Mouse (Mus musculus) limb, embryonic 15.5 days (tissue): Measurements from ENCODE around the gene Ube2e2. TPM values are rescaled to one million over a fixed set of nuclear protein-coding genes. Genes with fewer than 3 reads are reported as not detected.

Source experiments
- ATAC-seq: fragments of 200-750 bp; cut with Nextera tagmentation; 2 replicates; pipeline ENCODE4 v1.8.0; 2017; ENCODE audit warnings: low read depth, moderate TSS enrichment; ENCODE audit not compliant: insufficient number of reproducible peaks, low FRiP score, low TSS enrichment
- H3K27ac ChIP-seq: fragments of 300-500 bp; sonication (generic); 2 replicates; pipeline ENCODE4 v1.5.1; 2015; ENCODE audit warnings: moderate library complexity, mild to moderate bottlenecking, inconsistent platforms
- H3K27me3 ChIP-seq: fragments of 300-500 bp; sonication (generic); 2 replicates; pipeline ENCODE4 v1.6.1; 2015; ENCODE audit warnings: inconsistent platforms
- H3K36me3 ChIP-seq: fragments of 300-500 bp; sonication (generic); 2 replicates; pipeline ENCODE4 v1.6.1; 2015; ENCODE audit warnings: inconsistent platforms
- H3K4me1 ChIP-seq: fragments of 300-500 bp; sonication (generic); 2 replicates; pipeline ENCODE4 v1.6.1; 2015; ENCODE audit warnings: inconsistent platforms
- H3K4me2 ChIP-seq: fragments of 300-500 bp; sonication (generic); 2 replicates; pipeline ENCODE4 v1.6.1; 2015; ENCODE audit warnings: mild to moderate bottlenecking, inconsistent platforms
- H3K4me3 ChIP-seq: fragments of 300-500 bp; sonication (generic); 2 replicates; pipeline ENCODE4 v1.5.1; 2015; ENCODE audit warnings: mild to moderate bottlenecking, inconsistent platforms
- H3K9ac ChIP-seq: fragments of 300-500 bp; sonication (generic); 2 replicates; pipeline ENCODE4 v1.6.1; 2015; ENCODE audit warnings: inconsistent platforms
- H3K9me3 ChIP-seq: fragments of 300-500 bp; sonication (generic); 2 replicates; pipeline ENCODE4 v1.6.1; 2016; ENCODE audit warnings: inconsistent platforms
- WGBS: fragments of 180-500 bp; shearing (Covaris S2); methylation state at CpG from one replicate; pipeline ENCODE4 v1.1.7; 2015; 5-methylcytosine and 5-hydroxymethylcytosine counted together
- polyA plus RNA-seq: library from polyadenylated mRNA; unstranded; fragments of >200 nt; fragmentation: Nextera tagmentation; extraction: Ambion mirVana; gene quantifications from 2 replicates; pipeline ENCODE4 v1.2.1, GENCODE M21; 2015

Gene Ube2e2
- polyA plus RNA-seq, 1 experiment from 2014 or later, result 76.5 TPM

- no peak overlapping the region for H3K9ac ChIP-seq
- H3K36me3 ChIP-seq, result no peaks in the 10 kb centered on the region
- ATAC-seq, result no peak
- H3K27me3 ChIP-seq, result no peaks in the 10 kb centered on the region
- H3K4me3 ChIP-seq, result no peak overlapping the region
- WGBS, result 62% methylated on average over 1 of the region's 1 CpGs
- H3K27ac ChIP-seq, result no peak overlapping the region
- H3K4me1 ChIP-seq, result peaks cover 3% of the 10 kb centered on the region; the same call in 1 of the 2 replicates
- H3K4me2 ChIP-seq, result no peak overlapping the region
- no peaks in the 10 kb centered on the region for H3K9me3 ChIP-seq
Observed at GRCm38 (mm10) chr14:18665267-18666024, 228.6 kb downstream of the Ube2e2 start.

- no peak overlapping the region for H3K9ac ChIP-seq
- H3K4me1 ChIP-seq, result no peaks in the 10 kb centered on the region
- H3K27ac ChIP-seq, result no peak overlapping the region
- ATAC-seq, result no peak
- no peak overlapping the region for H3K4me2 ChIP-seq
- no peak overlapping the region for H3K4me3 ChIP-seq
- no peaks in the 10 kb centered on the region for H3K36me3 ChIP-seq
- WGBS, result 88% methylated on average over 2 of the region's 2 CpGs
- H3K9me3 ChIP-seq, result no peaks in the 10 kb centered on the region
- no peaks in the 10 kb centered on the region for H3K27me3 ChIP-seq
Observed at GRCm38 (mm10) chr14:18663666-18664065, 230.4 kb downstream of the Ube2e2 start.

GRCm38 (mm10) chr14:18657777-18658753 lies 236.0 kb downstream of the Ube2e2 start:
- Histone ChIP-seq H3K4me3 (no peak overlapping the region), H3K36me3 (no peaks in the 10 kb centered on the region), H3K27ac (no peak overlapping the region), H3K9me3 (no peaks in the 10 kb centered on the region), H3K27me3 (no peaks in the 10 kb centered on the region), H3K9ac (no peak overlapping the region), H3K4me1 (no peaks in the 10 kb centered on the region), H3K4me2 (no peak overlapping the region)
- no peak for ATAC-seq
- 71% methylated on average over 4 of the region's 4 CpGs for WGBS

- ATAC-seq, result no peak
- Histone ChIP-seq H3K9me3 (no peaks in the 10 kb centered on the region), H3K4me1 (no peaks in the 10 kb centered on the region), H3K4me2 (no peak overlapping the region), H3K9ac (no peak overlapping the region), H3K4me3 (no peak overlapping the region), H3K27ac (no peak overlapping the region), H3K36me3 (no peaks in the 10 kb centered on the region), H3K27me3 (no peaks in the 10 kb centered on the region)
- 64% methylated on average over 2 of the region's 2 CpGs for WGBS
Observed at GRCm38 (mm10) chr14:18649123-18649675, 244.9 kb downstream of the Ube2e2 start.

GRCm38 (mm10) chr14:18641656-18642055 lies 252.4 kb downstream of the Ube2e2 start:
- H3K4me1 ChIP-seq, result no peaks in the 10 kb centered on the region
- H3K9me3 ChIP-seq, result no peaks in the 10 kb centered on the region
- H3K27me3 ChIP-seq, result no peaks in the 10 kb centered on the region
- no peak overlapping the region for H3K4me3 ChIP-seq
- no peaks in the 10 kb centered on the region for H3K36me3 ChIP-seq
- no peak overlapping the region for H3K9ac ChIP-seq
- 73% methylated on average over 4 of the region's 4 CpGs for WGBS
- H3K4me2 ChIP-seq, result no peak overlapping the region
- no peak overlapping the region for H3K27ac ChIP-seq
- no peak for ATAC-seq

- Histone ChIP-seq H3K27ac (no peak overlapping the region), H3K4me1 (no peaks in the 10 kb centered on the region), H3K36me3 (no peaks in the 10 kb centered on the region), H3K9ac (no peak overlapping the region), H3K4me3 (no peak overlapping the region), H3K4me2 (no peak overlapping the region), H3K9me3 (no peaks in the 10 kb centered on the region), H3K27me3 (no peaks in the 10 kb centered on the region)
- WGBS, result 70% methylated on average over 2 of the region's 2 CpGs
- no peak for ATAC-seq
Observed at GRCm38 (mm10) chr14:18638753-18639456, 255.2 kb downstream of the Ube2e2 start.

- no peaks in the 10 kb centered on the region for H3K27me3 ChIP-seq
- WGBS, result 78% methylated on average over 1 of the region's 1 CpGs
- no peak for ATAC-seq
- no peaks in the 10 kb centered on the region for H3K36me3 ChIP-seq
- no peaks in the 10 kb centered on the region for H3K4me1 ChIP-seq
- H3K9ac ChIP-seq, result no peak overlapping the region
- no peaks in the 10 kb centered on the region for H3K9me3 ChIP-seq
- no peak overlapping the region for H3K4me2 ChIP-seq
- H3K4me3 ChIP-seq, result no peak overlapping the region
- no peak overlapping the region for H3K27ac ChIP-seq
Observed at GRCm38 (mm10) chr14:18637739-18638138, 256.3 kb downstream of the Ube2e2 start.

GRCm38 (mm10) chr14:18628170-18628569 lies 265.9 kb downstream of the Ube2e2 start:
- H3K9ac ChIP-seq, result no peak overlapping the region
- no peaks in the 10 kb centered on the region for H3K27me3 ChIP-seq
- no peaks in the 10 kb centered on the region for H3K4me1 ChIP-seq
- ATAC-seq, result no peak
- H3K36me3 ChIP-seq, result no peaks in the 10 kb centered on the region
- no peak overlapping the region for H3K4me2 ChIP-seq
- no peak overlapping the region for H3K27ac ChIP-seq
- H3K9me3 ChIP-seq, result no peaks in the 10 kb centered on the region
- no peak overlapping the region for H3K4me3 ChIP-seq
- 70% methylated on average over 1 of the region's 1 CpGs for WGBS

- Histone ChIP-seq H3K9ac (no peak overlapping the region), H3K4me1 (no peaks in the 10 kb centered on the region), H3K9me3 (no peaks in the 10 kb centered on the region), H3K4me3 (no peak overlapping the region), H3K27ac (no peak overlapping the region), H3K4me2 (no peak overlapping the region), H3K27me3 (no peaks in the 10 kb centered on the region), H3K36me3 (no peaks in the 10 kb centered on the region)
- ATAC-seq, result no peak
- WGBS, result 59% methylated on average over 2 of the region's 2 CpGs
Observed at GRCm38 (mm10) chr14:18618603-18619002, 275.5 kb downstream of the Ube2e2 start.

- H3K36me3 ChIP-seq, result no peaks in the 10 kb centered on the region
- H3K4me3 ChIP-seq, result no peak overlapping the region
- H3K27me3 ChIP-seq, result no peaks in the 10 kb centered on the region
- no peak overlapping the region for H3K4me2 ChIP-seq
- H3K9me3 ChIP-seq, result no peaks in the 10 kb centered on the region
- WGBS, result 54% methylated on average over 1 of the region's 1 CpGs
- H3K27ac ChIP-seq, result no peak overlapping the region
- no peak overlapping the region for H3K9ac ChIP-seq
- ATAC-seq, result no peak
- no peaks in the 10 kb centered on the region for H3K4me1 ChIP-seq
Observed at GRCm38 (mm10) chr14:18601927-18602326, 292.1 kb downstream of the Ube2e2 start.

GRCm38 (mm10) chr14:18586239-18587034 lies 307.6 kb downstream of the Ube2e2 start:
- Histone ChIP-seq H3K9ac (no peak overlapping the region), H3K9me3 (no peaks in the 10 kb centered on the region), H3K36me3 (no peaks in the 10 kb centered on the region), H3K27me3 (no peaks in the 10 kb centered on the region), H3K27ac (no peak overlapping the region), H3K4me2 (no peak overlapping the region), H3K4me1 (no peaks in the 10 kb centered on the region), H3K4me3 (no peak overlapping the region)
- ATAC-seq, result no peak
- 58% methylated on average over 4 of the region's 4 CpGs for WGBS
